Mouse (Mus musculus) gastrocnemius, adult 2 months (tissue): ENCODE results near the gene Map3k6. TPM values are rescaled to one million over a fixed set of nuclear protein-coding genes. Genes with fewer than 3 reads are reported as not detected.
A peak's percentile ranks its signal among the peaks of the same experiment; 100 is the strongest.

ENCODE experiments used
- DNase-seq: peaks from one replicate; pipeline ENCODE4 v3.0.0; 2022
- H3K27ac ChIP-seq: fragments of 200-600 bp; 2 replicates; pipeline ENCODE4 v1.8.1; 2022; ENCODE audit warnings: mild to moderate bottlenecking
- H3K4me3 ChIP-seq: fragments of 200-600 bp; 2 replicates; pipeline ENCODE4 v1.8.1; 2022; ENCODE audit warnings: mild to moderate bottlenecking, moderate library complexity
- CTCF ChIP-seq: fragments of 200-600 bp; IDR thresholded peaks from 2 replicates; pipeline ENCODE4 v1.8.1; 2022; ENCODE audit warnings: antibody characterized with exemption, mild to moderate bottlenecking, moderate library complexity
- intact Hi-C: fragments of 180-260 bp; cut with DNase I; formaldehyde crosslinking; loops from one replicate; pipeline ENCODE4 v1.15.1; 2025
- microRNA-seq: library from miRNA; unstranded; fragments of <30 nt; microRNA quantifications from one replicate; pipeline ENCODE4 v1.2.0, GENCODE M21; 2021
- total RNA-seq, 2 experiments: library from RNA; stranded (reverse); gene quantifications; 2 replicates each; pipeline ENCODE4 v1.2.3; 2021

Gene Map3k6
- total RNA-seq, 2 experiments from 2014 or later = 10.5 to 15.0 TPM

GRCm38 (mm10) chr4:133299701-133300100, 59.1 kb downstream of the Map3k6 start:
- peak; percentile 26 for DNase-seq
- TF ChIP-seq CTCF = no peak
- intact Hi-C loops = loop anchor here (1.0 to 5.0 kb wide), 2 partner anchors 67 to 290 kb away; no protein-coding TSS in a partner anchor
- H3K27ac ChIP-seq = peak overlapping the region; percentile 52
- H3K4me3 ChIP-seq = no peak overlapping the region

GRCm38 (mm10) chr4:133300421-133300820, 59.8 kb downstream of the Map3k6 start:
- intact Hi-C loops = no loop called here
- H3K27ac ChIP-seq = no peak overlapping the region
- no peak overlapping the region for H3K4me3 ChIP-seq
- no peak for TF ChIP-seq CTCF
- no peak for DNase-seq

GRCm38 (mm10) chr4:133301802-133302201, 61.2 kb downstream of the Map3k6 start:
- intact Hi-C loops = loop anchor here (1.0 kb wide), 1 partner anchor 292 kb away; no protein-coding TSS in a partner anchor
- peak; percentile 97 for TF ChIP-seq CTCF

More at GRCm38 (mm10) chr4:133301802-133302201, 61.2 kb downstream of the Map3k6 start:
- Histone ChIP-seq H3K27ac (peak overlapping the region; percentile 36; the same call in 1 of the 2 replicates), H3K4me3 (no peak overlapping the region)
- peak; percentile 76 for DNase-seq

Small RNA genes within 50 kb of the gene (microRNA-seq; reads per million reads assigned to microRNA genes)
- gene Mir7017 = not detected

Other genes with a start within 250 kb of the Map3k6 start
- 10 to 100 TPM; 30.2 to 55.1 TPM for gene Ahdc1, start 229.6 kb upstream of the Map3k6 start, total RNA-seq
- gene Wasf2, start 110.3 kb upstream of the Map3k6 start, total RNA-seq = 10 to 100 TPM; 34.9 to 35.6 TPM
- gene Cd164l2, start 28.7 kb upstream of the Map3k6 start, total RNA-seq = under 1 TPM in 1 of 2 experiments, not detected in 1; 0.26 TPM
- not detected for gene Gpr3, start 28.3 kb upstream of the Map3k6 start, total RNA-seq
- not detected for gene Sytl1, start 22.3 kb downstream of the Map3k6 start, total RNA-seq
- gene Tmem222, start 37.0 kb downstream of the Map3k6 start, total RNA-seq = 10 to 100 TPM; 21.6 to 25.7 TPM
- 10 to 100 TPM; 86.7 to 93.4 TPM for gene Wdtc1, start 112.7 kb downstream of the Map3k6 start, total RNA-seq
- gene Slc9a1, start 128.9 kb downstream of the Map3k6 start, total RNA-seq = 10 to 100 TPM in 1 of 2 experiments, 1 to 10 TPM in 1; 8.1 to 11.7 TPM
- gene Tent5b, start 239.3 kb downstream of the Map3k6 start, total RNA-seq = 1 to 10 TPM; 1.1 TPM